Comparison of ENCODE assay signal across 17 mouse cellular contexts in genomic region chr6:32451851-32452250, GRCm38 (mm10).
DNase-seq lines count a peak whose midpoint lies in the region.
"Had no signal": no experiment of that assay in that cellular context is flagged by ENCODE, and none has a peak within 500 bp of the region (broad histone marks: within the 10 kb centered on the region; RNA-seq: fewer than 3 reads in every experiment).

No protein-coding gene starts in this region.

- peak; percentile 31 for DNase-seq in layer of hippocampus, adult 11-12 months (ENCODE audit: low spot score)
- no peak for DNase-seq in layer of hippocampus, postnatal 10 days (ENCODE audit: low spot score in 2 of 2)
- DNase-seq in left cerebral cortex, adult 18-20 months (ENCODE audit: low spot score in 2 of 2), result peak; percentile 46 to 49
- no peak for DNase-seq in left cerebral cortex, postnatal 10 days (ENCODE audit: extremely low spot score in 1 of 2, low spot score in 2 of 2)
- peak; percentile 72 for DNase-seq in right cerebral cortex, adult 18-20 months
- DNase-seq in right cerebral cortex, postnatal 10 days (ENCODE audit: low spot score in 2 of 2), result no peak
- DNase-seq in telencephalon, adult 2 months (ENCODE audit: low read depth, low spot score), result peak; percentile 90
- DNase-seq: B cell, adult 2 months; cerebellum, adult 11 months; cerebellum, adult 2 months; cerebellum, adult 9-11 months; cerebellum, postnatal 36 days; embryo, embryonic 11 days; gastrocnemius, postnatal 25 days; heart, adult 18-20 months; heart, postnatal 10 days; heart, postnatal 36 days had no signal

- intact Hi-C loops in left cerebral cortex, postnatal 10 days (cut with DNase I), result no loop called here

Comparison
In these comparisons a context has a peak if more than half of its experiments do, and no peak if none do; other contexts are left out.
1. DNase-seq: peak in layer of hippocampus, adult 11-12 months (single experiment), left cerebral cortex, adult 18-20 months (2 of 2), right cerebral cortex, adult 18-20 months (single experiment) and telencephalon, adult 2 months (single experiment); none in layer of hippocampus, postnatal 10 days (0 of 2), left cerebral cortex, postnatal 10 days (0 of 2) and right cerebral cortex, postnatal 10 days (0 of 2).